ENCODE assay signal across 34 mouse cellular contexts in the genomic region with DNA sequence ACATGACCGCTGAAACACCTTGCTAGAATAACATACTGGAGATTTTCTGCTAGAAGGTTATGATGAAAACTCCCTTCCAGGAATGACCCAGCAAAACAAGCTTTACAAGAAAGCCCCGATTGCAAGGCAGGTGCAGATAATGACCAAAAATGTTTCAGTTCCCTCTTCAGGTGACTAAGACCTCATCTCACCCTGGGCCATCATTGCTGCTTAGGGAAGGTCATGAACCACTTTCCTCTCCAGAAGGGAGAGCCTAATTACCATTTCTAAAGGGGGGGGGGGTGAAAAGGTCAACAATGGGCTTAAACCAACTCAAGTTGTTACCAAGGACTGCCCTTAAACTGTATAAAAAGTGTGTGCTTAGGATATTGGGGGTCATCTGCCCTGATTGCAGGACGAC. TPM values are rescaled to one million over a fixed set of nuclear protein-coding genes. Genes with fewer than 3 reads are reported as not detected.
DNase-seq lines count a peak whose midpoint lies in the region; TF ChIP-seq lines count a peak whose summit lies in the region.
"Had no signal": no experiment of that assay in that cellular context is flagged by ENCODE, and none has a peak within 500 bp of the region (broad histone marks: within the 10 kb centered on the region; RNA-seq: fewer than 3 reads in every experiment).

No protein-coding gene starts in this region.

- H3K36me3 ChIP-seq in CH12.LX (replicated peaks in 1 of 2; ENCODE audit: control insufficient read depth in 1 of 2, insufficient read depth in 1 of 2, low read length in 1 of 2): no peaks in the 10 kb centered on the region
- H3K36me3 ChIP-seq: embryonic facial prominence, embryonic 13.5 days; embryonic facial prominence, embryonic 15.5 days; forebrain, embryonic 10.5 days; forebrain, embryonic 12.5 days; G1E had no signal

- peak overlapping the region; percentile 68 for H3K27ac ChIP-seq in CH12.LX (ENCODE audit: insufficient read depth, low read depth)
- H3K27ac ChIP-seq: embryonic facial prominence, embryonic 13.5 days; embryonic facial prominence, embryonic 15.5 days; forebrain, embryonic 10.5 days; forebrain, embryonic 12.5 days had no signal

- H3K9me3 ChIP-seq in CH12.LX (replicated peaks; ENCODE audit: low read length): peaks cover 8% of the 10 kb centered on the region
- H3K9me3 ChIP-seq: embryonic facial prominence, embryonic 13.5 days; embryonic facial prominence, embryonic 15.5 days; forebrain, embryonic 10.5 days; forebrain, embryonic 12.5 days; G1E had no signal

- TF ChIP-seq CTCF in CH12.LX (conservative IDR thresholded peaks at IDR 0.05 in 1 of 2, IDR thresholded peaks at IDR 0.05 in 1 of 2; ENCODE audit: low read depth in 2 of 2, low read length in 2 of 2): no peak

- in situ Hi-C loops in CH12.LX (cut with MboI; ENCODE audit: low pct_ligation_motif_present, low pct_unique_long_range_greater_than_20kb, low sequenced_read_pairs): no loop called here

- no peak overlapping the region for H3K4me2 ChIP-seq in CH12.LX (ENCODE audit: insufficient read depth, low read depth, poor library complexity, severe bottlenecking)
- H3K4me2 ChIP-seq: embryonic facial prominence, embryonic 13.5 days; embryonic facial prominence, embryonic 15.5 days; forebrain, embryonic 12.5 days had no signal

- peaks cover 0 to 23% of the 10 kb centered on the region in 2 experiments; a peak in 1 of 4 replicates for H3K4me1 ChIP-seq in CH12.LX (ENCODE audit: control insufficient read depth in 1 of 2, insufficient read depth in 2 of 2)
- H3K4me1 ChIP-seq: embryonic facial prominence, embryonic 13.5 days; embryonic facial prominence, embryonic 15.5 days; forebrain, embryonic 10.5 days; forebrain, embryonic 12.5 days had no signal

- no peak for TF ChIP-seq POLR2A in CH12.LX (IDR thresholded peaks at IDR 0.05; ENCODE audit: low read depth, low read length)

- dilution Hi-C loops in CH12.LX (cut with MboI; ENCODE audit: extremely low pct_ligation_motif_present, extremely low pct_unique_long_range_greater_than_20kb, low sequenced_read_pairs): no loop called here

- DNase-seq in CH12.LX (ENCODE audit: extremely low read depth) (peak; percentile 67), ES-CJ7 (ENCODE audit: low read depth, low spot score) (peak; percentile 75), R1 (ENCODE audit: low read depth, low spot score) (peak; percentile 87), ZHBTc4 (ENCODE audit: low read depth, low spot score) (peak; percentile 28)
- no peak for DNase-seq in adrenal gland, postnatal 10 days
- no peak for DNase-seq in layer of hippocampus, postnatal 14 days (ENCODE audit: low spot score in 2 of 2)
- no peak for DNase-seq in lung, postnatal 14 days
- DNase-seq: adrenal gland, postnatal 25 days; B cell, adult 2 months; cerebellum, adult 11 months; cerebellum, adult 18-20 months; cerebellum, adult 8-10 months; cerebellum, adult 9-11 months; cerebellum, postnatal 14 days; cerebellum, postnatal 36 days; embryo, embryonic 11 days had no signal

- H3K79me2 ChIP-seq in CH12.LX (replicated peaks; ENCODE audit: control insufficient read depth, extremely low read depth, insufficient read depth, poor library complexity, severe bottlenecking): no peaks in the 10 kb centered on the region

- H3K4me3 ChIP-seq in CH12.LX (replicated peaks in 1 of 3; ENCODE audit: low read depth in 2 of 3, low read length in 2 of 3, poor library complexity in 1 of 3): no peak overlapping the region
- H3K4me3 ChIP-seq: embryonic facial prominence, embryonic 13.5 days; embryonic facial prominence, embryonic 15.5 days; erythroblast, embryonic 14.5 days; forebrain, embryonic 10.5 days; forebrain, embryonic 12.5 days had no signal

- H3K27me3 ChIP-seq in CH12.LX (replicated peaks): no peaks in the 10 kb centered on the region
- H3K27me3 ChIP-seq: embryonic facial prominence, embryonic 13.5 days; embryonic facial prominence, embryonic 15.5 days; forebrain, embryonic 12.5 days had no signal

- peak; percentile 86 for TF ChIP-seq EP300 in CH12.LX (IDR thresholded peaks at IDR 0.05; ENCODE audit: low read length)

- H3K9ac ChIP-seq in CH12.LX (ENCODE audit: insufficient read depth, low read depth): no peak overlapping the region
- H3K9ac ChIP-seq: embryonic facial prominence, embryonic 13.5 days; embryonic facial prominence, embryonic 15.5 days; forebrain, embryonic 12.5 days had no signal

- no peak for TF ChIP-seq RAD21 in CH12.LX (IDR thresholded peaks at IDR 0.05; ENCODE audit: low read depth, low read length)

TF ChIP-seq in CH12.LX, 34 proteins besides CTCF, POLR2A, EP300 and RAD21:
- TF ChIP-seq ELF1 (IDR thresholded peaks at IDR 0.05; ENCODE audit: low read depth, low read length) (no peak), MAX (IDR thresholded peaks at IDR 0.05; ENCODE audit: low read length) (no peak), TCF12 (IDR thresholded peaks at IDR 0.05; ENCODE audit: low read depth, low read length) (peak; percentile 58; the same call in 1 of the 2 replicates), JUND (conservative IDR thresholded peaks at IDR 0.05; ENCODE audit: low read depth, low read length) (no peak), ZC3H11A (IDR thresholded peaks at IDR 0.05; ENCODE audit: low read depth, low read length) (no peak), GABPA (IDR thresholded peaks at IDR 0.05; ENCODE audit: insufficient replicate concordance, low read depth, low read length) (no peak), SMC3 (IDR thresholded peaks at IDR 0.05; ENCODE audit: low read depth, low read length) (no peak), HCFC1 (IDR thresholded peaks at IDR 0.05; ENCODE audit: low read depth, low read length) (no peak), ETS1 (conservative IDR thresholded peaks at IDR 0.05; ENCODE audit: low read depth, low read length) (peak; percentile 80), E2F4 (IDR thresholded peaks at IDR 0.05; ENCODE audit: insufficient replicate concordance, low read depth, low read length) (no peak), CHD2 (IDR thresholded peaks at IDR 0.05; ENCODE audit: low read length) (no peak), UBTF (IDR thresholded peaks at IDR 0.05; ENCODE audit: low read depth, low read length) (no peak), USF1 (IDR thresholded peaks at IDR 0.05; ENCODE audit: low read depth, low read length) (no peak), MAZ (IDR thresholded peaks at IDR 0.05; ENCODE audit: low read depth, low read length) (no peak), MXI1 (IDR thresholded peaks at IDR 0.05; ENCODE audit: low read depth, low read length) (no peak), SIN3A (IDR thresholded peaks at IDR 0.05; ENCODE audit: low read length) (no peak), IRF4 (IDR thresholded peaks at IDR 0.05; ENCODE audit: low read depth, low read length) (peak; percentile 85), MAFK (IDR thresholded peaks at IDR 0.05; ENCODE audit: insufficient replicate concordance, low read length) (peak; percentile 34; the same call in 1 of the 2 replicates), CHD1 (IDR thresholded peaks at IDR 0.05; ENCODE audit: low read depth, low read length) (no peak), TBP (conservative IDR thresholded peaks at IDR 0.05; ENCODE audit: low read depth, low read length) (no peak), RCOR1 (conservative IDR thresholded peaks at IDR 0.05; ENCODE audit: low read depth, low read length) (no peak), MEF2A (IDR thresholded peaks at IDR 0.05; ENCODE audit: borderline replicate concordance, low read depth, low read length) (0 out of 2 replicates have a peak, but pooled peaks have one; percentile 13), ZKSCAN1 (IDR thresholded peaks at IDR 0.05; ENCODE audit: borderline replicate concordance, low read depth, low read length) (no peak), BHLHE40 (IDR thresholded peaks at IDR 0.05; ENCODE audit: low read depth, low read length) (peak; percentile 89), POLR2AphosphoS2 (IDR thresholded peaks at IDR 0.05; ENCODE audit: low read depth, low read length) (no peak), NRF1 (IDR thresholded peaks at IDR 0.05; ENCODE audit: low read depth, low read length) (no peak), USF2 (conservative IDR thresholded peaks at IDR 0.05; ENCODE audit: low read depth, low read length) (no peak)

RNA-seq across cellular contexts. Expression of a gene that starts 59.8 kb away (rescaled TPM):
- total RNA-seq in CH12.LX (2012; rRNA removed) (not detected in 2 replicates), CH12.LX (2014; rRNA removed) (not detected in 2 replicates)
- not detected in 2 replicates for polyA plus RNA-seq in CH12.LX (2012; ENCODE audit: insufficient read length, low read depth)
- total RNA-seq in adrenal gland, postnatal 10 days (2021): not detected
- not detected for total RNA-seq in layer of hippocampus, postnatal 14 days (2021)
- total RNA-seq: adrenal gland, adult 18-20 months; adrenal gland, adult 8-10 months; adrenal gland, postnatal 25 days; adrenal gland, postnatal 4 days; common myeloid progenitor, adult 5-6 weeks had no signal
- polyA plus RNA-seq: activated CD4-positive, CD25-positive, alpha-beta regulatory T cell, adult 4 months; brain, embryonic 14.5 days; CD4-positive, CD25-positive, alpha-beta regulatory T cell, adult 4 months; embryonic facial prominence, embryonic 11.5 days; embryonic facial prominence, embryonic 13.5 days; erythroblast, embryonic 14.5 days; forebrain, embryonic 10.5 days; forebrain, embryonic 12.5 days; forebrain, embryonic 14.5 days; forebrain, embryonic 16.5 days; frontal cortex, adult 2 months; G1E; Patski had no signal

Comparison
In these comparisons a context has a peak if more than half of its experiments do, and no peak if none do; other contexts are left out.
1. DNase-seq: peak in CH12.LX (single experiment), ES-CJ7 (single experiment), R1 (single experiment) and ZHBTc4 (single experiment); none in adrenal gland, postnatal 10 days (single experiment), layer of hippocampus, postnatal 14 days (0 of 2) and lung, postnatal 14 days (single experiment).